Mouse (Mus musculus) ES-Bruce4 (cell line): ENCODE measurements around the gene Foxp1.

Experiments
- CTCF ChIP-seq: IDR thresholded peaks from one replicate; pipeline ENCODE4 v1.8.1; 2011; ENCODE audit warnings: low read depth, low read length
- POLR2A ChIP-seq: IDR thresholded peaks from one replicate; pipeline ENCODE4 v1.8.1; 2011; ENCODE audit warnings: low read length; ENCODE audit not compliant: insufficient read depth

- TF ChIP-seq CTCF (no peak), POLR2A (no peak)
Measured at GRCm38 (mm10) chr6:99276297-99276653, 246.2 kb downstream of the Foxp1 start.
